Mouse (Mus musculus) forelimb bud, embryonic 11.5 days (tissue): ENCODE results near the gene Trio.
A peak's percentile ranks its signal among the peaks of the same experiment; 100 is the strongest.

Experiments
- DNase-seq: peaks from one replicate; pipeline ENCODE4 v3.0.0-alpha.2; 2012; ENCODE audit warnings: low read depth, low spot score

The Trio gene

GRCm38 (mm10) chr15:27945570-27945969 is 80.1 kb downstream of the Trio start:
- DNase-seq: no peak

GRCm38 (mm10) chr15:27944898-27945297 is 80.8 kb downstream of the Trio start:
- DNase-seq: no peak

- no peak for DNase-seq
Observed at GRCm38 (mm10) chr15:27943486-27944195, 82.0 kb downstream of the Trio start.

- no peak for DNase-seq
Observed at GRCm38 (mm10) chr15:27942148-27942847, 83.3 kb downstream of the Trio start.

GRCm38 (mm10) chr15:27941441-27941840 is 84.2 kb downstream of the Trio start:
- DNase-seq: no peak

- DNase-seq: no peak
Observed at GRCm38 (mm10) chr15:27941020-27941419, 84.6 kb downstream of the Trio start.

GRCm38 (mm10) chr15:27940032-27940431 is 85.6 kb downstream of the Trio start:
- no peak for DNase-seq

- DNase-seq: no peak
Observed at GRCm38 (mm10) chr15:27938886-27939285, 86.8 kb downstream of the Trio start.

- no peak for DNase-seq
Observed at GRCm38 (mm10) chr15:27937861-27938833, 87.5 kb downstream of the Trio start.

- peak; percentile 76 for DNase-seq
Observed at GRCm38 (mm10) chr15:27937003-27937860, 88.4 kb downstream of the Trio start.

GRCm38 (mm10) chr15:27935772-27936746 is 89.6 kb downstream of the Trio start:
- DNase-seq: peak; percentile 79

GRCm38 (mm10) chr15:27933270-27933669 is 92.4 kb downstream of the Trio start:
- DNase-seq: no peak

GRCm38 (mm10) chr15:27931891-27932290 is 93.8 kb downstream of the Trio start:
- DNase-seq: no peak

- no peak for DNase-seq
Observed at GRCm38 (mm10) chr15:27931459-27931858, 94.2 kb downstream of the Trio start.

GRCm38 (mm10) chr15:27927614-27928013 is 98.0 kb downstream of the Trio start:
- DNase-seq: no peak

GRCm38 (mm10) chr15:27926941-27927340 is 98.7 kb downstream of the Trio start:
- no peak for DNase-seq

- DNase-seq: no peak
Observed at GRCm38 (mm10) chr15:27926450-27926849, 99.2 kb downstream of the Trio start.

GRCm38 (mm10) chr15:27925865-27926264 is 99.8 kb downstream of the Trio start:
- peak; percentile 51 for DNase-seq

GRCm38 (mm10) chr15:27925004-27925635 is 100.5 kb downstream of the Trio start:
- no peak for DNase-seq
